Mouse (Mus musculus) thymus, postnatal 10 days (tissue): ENCODE data around the gene Emp1.

Experiments
- DNase-seq, 2 experiments: peaks; one replicate each; pipeline ENCODE4 v3.0.0; 2021; ENCODE audit warnings: low spot score in 2 of 2

The Emp1 gene

DNA sequence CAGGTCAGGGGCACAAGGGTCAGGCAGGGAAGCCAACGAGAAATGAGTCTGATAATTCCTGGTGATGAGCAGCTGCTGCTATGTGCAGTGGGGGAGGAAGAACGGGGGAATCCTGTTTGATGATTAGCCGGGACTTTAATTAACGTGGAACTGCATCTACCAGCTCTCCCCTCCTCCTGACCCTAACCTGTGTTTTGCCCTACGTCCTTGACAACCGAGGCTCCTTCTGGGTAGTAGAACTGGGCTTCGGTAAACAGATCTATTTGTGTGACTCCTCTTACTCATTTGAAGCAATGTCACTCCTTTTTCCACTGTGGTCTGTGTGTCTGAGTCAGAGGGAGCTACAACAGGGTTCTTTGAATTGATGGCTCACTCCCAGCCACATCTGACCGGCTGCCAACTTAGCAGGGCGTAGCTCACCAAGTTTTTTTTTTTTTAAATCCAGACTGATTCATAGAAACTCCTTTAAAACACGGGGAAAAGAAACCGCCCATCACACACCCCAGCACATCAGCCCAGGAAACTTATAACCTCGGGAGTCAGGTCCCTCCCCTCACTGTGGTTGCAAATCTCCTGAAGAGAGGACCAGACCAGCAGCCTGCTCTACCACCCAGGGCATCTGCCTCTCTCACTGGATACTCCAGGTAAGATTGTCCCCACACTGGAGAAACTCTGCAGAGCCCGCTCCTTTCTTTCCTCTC lies at the start of gene Emp1:
Gene Emp1, plus strand, starts transcription at position 87 of the 701 bp plus-strand sequence.
- no peak for DNase-seq

DNA sequence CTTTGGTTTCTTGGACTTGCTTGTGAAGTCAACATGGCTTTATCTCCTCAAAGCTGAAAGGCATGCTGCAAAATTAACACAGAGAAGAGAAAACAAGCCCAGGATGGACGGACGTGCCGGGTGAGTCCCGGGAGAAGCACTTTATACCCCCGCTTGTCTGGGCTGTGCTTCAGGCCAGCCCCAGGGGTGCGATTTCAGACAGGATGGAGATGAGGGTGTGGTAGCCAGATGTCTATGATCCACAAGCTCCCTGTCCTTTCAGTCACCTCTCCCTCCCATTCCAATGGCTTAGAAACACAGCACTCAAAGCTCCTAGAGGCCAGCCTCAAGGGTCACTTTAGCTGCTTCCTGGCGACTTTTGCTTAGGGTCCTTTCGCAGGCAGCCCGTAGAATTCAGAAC lies 48.4 kb upstream of the Emp1 start:
- DNase-seq: no peak

DNA sequence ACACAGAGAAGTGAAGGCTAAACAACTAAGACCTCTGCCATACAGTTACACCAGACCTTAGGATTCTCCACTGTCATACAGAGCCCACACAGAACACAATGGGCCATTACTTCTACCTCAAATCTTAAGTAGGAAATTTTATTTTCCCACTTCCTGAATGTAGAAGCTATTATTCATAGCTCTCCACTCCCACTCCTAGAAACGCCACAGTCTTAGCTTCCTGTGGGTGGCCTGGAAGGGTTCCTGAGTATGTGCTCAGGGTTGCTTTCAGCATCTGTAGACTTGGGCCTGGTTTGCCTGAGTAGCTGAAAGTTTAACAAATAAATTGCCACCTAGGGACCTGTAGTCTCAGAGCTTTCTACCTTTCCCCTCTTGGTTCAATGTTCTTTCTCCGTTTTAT lies 46.2 kb upstream of the Emp1 start:
- no peak for DNase-seq

DNA sequence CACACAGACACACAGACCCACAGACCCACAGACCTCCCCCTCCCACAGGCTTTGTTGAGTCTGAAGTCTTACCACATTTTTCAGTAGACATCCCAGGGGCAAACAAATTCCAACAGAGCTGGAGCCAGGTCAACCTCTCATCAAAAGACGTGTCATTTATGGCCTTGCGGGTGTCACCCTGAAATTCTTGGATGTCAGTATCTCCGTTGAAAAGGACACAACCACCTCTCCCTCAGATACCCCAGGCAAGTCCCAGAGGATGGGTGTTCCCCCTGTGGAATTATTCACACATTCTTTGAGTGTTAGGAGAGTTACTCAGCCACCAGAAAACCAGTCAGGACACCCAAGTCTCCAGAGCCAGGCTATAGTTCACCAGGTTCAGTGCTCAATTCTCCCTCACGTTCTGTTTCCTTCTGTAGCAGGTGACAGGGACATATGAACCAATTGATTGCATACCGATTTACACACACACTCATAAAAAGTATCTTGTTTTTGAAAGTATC lies 42.9 kb upstream of the Emp1 start:
- DNase-seq: no peak

DNA sequence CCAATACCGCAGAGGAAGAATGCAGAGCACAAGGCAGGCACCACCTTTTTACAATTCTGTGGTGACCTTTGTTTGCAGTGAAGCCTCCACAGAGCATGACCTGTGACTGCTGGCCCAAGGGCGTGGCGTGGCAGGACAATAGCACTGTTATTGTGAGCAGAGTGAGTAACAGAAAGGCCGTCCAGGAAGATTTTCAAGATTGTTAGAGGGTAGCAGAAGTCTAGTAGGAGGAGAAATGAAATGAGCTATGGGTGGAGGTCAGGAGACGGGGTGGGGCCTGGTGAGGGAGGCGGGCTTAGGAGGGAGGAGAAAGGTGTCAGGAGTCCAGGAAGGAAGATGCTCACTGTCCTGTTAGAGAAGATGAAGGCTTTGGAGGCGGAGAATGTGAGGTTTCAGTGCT lies 39.6 kb upstream of the Emp1 start:
- DNase-seq: peak; percentile 4 to 9

DNA sequence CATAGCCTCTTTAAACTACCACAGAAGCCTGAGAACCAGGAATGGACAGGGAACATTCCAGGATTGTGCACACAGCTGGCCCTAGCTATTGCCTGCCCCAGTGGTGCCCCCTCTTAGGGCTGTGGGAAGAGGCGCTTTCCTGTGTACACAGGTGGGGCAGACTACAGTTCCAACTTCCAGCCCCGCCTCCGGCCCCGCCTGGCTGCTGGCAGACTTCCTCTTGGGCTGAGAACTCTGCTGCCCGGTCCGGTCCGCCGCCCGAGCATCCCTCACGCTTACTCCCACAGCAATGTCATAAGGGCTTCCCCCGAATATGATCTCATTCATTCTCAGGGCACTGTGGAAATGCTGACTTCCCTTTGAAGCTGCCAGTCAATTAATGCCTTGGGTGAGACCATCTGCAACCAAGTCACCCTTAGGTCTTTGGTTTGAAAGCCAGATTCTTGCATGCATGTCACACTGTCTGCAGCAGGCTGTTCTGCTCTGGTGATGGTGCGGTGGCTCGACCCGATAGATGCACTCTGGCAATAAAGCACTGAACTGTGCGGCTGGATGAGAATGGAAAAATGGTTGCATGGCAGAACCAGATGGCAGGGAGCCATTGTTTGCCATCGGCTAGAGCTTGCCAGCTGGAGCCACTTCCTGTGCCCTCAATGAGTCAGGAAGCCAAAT lies 38.9 kb upstream of the Emp1 start:
- peak; percentile 58 to 69 for DNase-seq

DNA sequence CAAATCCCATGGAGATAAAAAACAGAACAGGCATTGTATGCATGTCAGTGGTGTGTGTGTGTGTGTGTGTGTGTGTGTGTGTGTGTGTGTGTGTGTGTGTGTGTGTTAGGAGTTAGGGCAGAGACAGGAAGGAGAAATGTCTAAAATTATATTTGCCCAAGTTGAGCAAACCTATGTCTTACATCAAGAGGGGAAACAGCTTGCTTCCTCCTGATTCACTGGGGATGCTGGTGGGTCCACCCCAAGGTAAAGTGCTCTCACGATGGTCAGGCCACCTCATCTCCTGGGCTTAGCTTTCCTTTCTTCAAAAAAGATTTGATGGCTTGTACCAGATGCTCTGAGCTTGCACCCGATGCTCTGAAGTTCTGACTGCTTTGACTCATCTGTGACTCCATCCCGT lies 38.2 kb upstream of the Emp1 start:
- peak in 1 of 2 experiments; percentile 12 for DNase-seq

DNA sequence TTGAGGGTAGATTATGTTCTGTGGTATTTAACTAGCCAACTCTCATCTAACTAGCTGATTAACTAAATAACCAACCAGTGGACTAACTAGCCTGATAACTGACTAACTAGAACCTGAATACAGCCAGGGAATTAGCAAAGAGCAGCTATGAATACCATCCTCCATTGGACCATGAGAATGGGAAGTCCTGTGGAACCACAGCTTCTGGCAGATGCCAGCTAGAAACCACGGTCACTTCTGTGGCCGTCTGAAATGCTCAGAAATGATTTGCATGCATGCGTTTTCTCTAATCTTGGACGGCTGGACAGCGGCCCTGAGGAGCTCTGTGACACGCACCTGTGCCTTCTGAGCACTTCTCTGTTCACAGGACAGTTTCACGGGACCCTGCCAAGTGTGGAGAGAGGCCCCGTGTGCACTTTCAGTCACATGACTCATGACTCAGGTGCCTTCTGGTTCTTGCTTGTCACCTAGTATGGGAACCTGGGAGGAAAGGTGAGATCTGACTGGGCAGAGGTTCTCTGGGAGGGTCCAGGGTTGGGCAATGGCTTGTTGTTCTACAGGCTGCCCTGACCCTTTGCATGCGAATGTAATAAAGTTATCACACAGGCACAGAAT lies 37.6 kb upstream of the Emp1 start:
- DNase-seq: peak; percentile 4 to 9

DNA sequence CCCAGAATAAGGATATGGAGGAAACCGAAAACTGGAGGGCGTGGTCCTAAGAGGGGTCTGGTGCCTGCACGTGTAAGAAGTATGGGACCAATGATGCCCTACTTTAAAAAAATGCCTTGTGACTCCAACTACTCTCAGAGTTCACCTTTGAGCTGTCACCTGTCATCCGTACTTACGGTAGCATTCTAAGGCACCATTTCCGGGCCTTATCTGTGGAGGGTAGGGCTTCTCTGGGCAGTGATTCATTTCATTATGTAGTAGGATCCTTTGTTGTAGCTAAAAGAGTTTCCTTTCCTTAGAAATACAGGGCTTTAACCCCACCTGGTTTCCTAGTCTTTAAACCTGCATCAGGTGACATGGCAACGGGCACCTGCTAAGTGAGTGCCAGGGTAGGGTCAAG lies 35.5 kb upstream of the Emp1 start:
- no peak for DNase-seq

DNA sequence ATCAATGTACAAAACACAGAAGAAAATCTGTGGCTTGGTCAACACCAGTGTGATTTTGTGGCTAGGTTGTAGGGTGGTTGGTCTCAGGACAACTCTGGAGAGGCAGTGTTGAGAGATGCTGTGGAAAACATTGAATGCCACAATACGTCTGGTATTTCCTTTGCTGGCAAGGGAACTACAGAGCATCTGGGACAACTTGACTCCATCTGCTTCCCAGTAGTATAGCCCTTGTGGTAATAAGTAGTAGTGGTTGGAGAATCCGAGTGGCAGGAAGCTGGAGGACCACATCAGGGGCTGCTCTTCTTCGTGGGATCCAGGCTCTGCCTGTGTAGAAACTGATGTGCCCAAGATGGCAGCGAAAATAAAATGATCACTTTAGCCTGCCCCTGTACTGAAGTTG lies 30.4 kb upstream of the Emp1 start:
- no peak for DNase-seq

DNA sequence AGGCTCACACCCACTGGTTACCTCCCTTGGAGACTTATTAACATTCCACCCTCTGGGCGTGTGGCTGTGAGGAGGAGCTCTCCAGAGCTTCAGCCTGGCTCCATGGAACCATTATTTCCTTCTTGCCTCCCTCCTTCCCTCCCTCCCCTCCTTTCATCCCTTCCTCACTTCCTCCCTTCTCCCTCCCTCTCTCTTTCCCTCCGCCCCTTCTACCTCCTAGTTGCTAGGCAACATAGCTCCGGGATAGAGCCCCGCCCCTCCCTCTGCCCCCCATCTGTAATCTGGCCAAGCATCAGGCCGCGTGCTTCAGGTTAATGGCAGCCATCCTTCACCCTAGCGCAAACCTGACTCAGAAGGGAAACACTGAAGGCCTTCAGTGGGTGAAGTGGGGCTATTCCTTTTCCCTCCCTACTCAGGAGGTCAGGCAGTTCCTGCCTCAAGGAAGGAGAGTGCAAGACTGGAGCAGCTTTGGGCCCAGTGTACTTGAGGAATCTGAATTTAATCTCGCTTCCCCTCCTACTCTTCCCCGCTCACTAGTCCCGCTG lies 29.5 kb upstream of the Emp1 start:
- no peak for DNase-seq

DNA sequence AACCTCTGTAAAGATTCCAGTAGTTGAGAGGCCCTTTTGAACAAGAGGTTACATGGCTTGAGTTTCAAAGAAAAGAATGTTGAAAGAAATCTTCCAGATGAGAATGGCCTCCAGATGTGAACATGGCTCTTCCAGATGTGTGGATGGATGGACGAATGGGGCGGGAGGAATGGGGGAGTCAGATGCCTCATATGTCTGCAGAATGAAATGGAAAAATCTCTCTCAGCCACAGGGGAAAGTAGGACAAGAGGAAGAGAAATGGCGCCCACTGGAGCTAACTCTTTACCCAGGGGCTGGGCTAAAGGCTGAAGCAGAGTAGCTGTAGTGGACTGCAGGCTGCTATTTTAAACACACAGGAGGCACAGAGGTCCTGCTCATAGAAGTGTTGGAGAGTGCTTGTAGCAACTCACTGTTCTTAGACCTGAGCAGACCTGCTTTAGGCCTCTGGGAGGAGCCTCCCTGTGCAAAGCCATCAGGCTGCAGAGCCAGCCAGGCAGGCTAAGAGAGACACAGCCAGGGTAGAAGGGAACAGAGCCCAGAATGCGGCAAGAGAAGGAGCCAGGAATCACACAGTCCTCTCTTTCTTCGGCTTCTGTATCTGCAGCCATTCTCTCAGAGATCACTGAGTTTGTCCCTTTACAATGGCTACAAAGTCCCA lies 28.2 kb upstream of the Emp1 start:
- no peak for DNase-seq

DNA sequence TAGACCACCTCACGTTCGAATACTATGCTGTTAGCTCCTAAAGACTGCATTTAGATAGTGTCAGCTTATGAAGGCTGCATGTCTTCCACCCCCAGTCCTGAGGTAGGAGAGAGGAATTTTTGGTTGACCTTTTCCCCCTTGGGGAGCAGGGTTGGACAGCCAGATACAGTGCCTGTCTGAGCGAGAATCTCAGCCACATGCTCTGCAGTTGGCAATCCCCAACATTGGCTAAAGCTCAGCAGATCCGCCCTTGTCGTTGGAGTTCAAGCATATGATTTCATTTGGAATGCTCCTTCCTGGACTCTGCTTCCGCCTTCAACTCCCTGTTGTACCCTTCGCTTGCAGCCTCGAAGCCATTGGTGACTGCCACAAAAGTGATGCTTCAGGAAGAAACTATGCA lies 26.0 kb upstream of the Emp1 start:
- DNase-seq: no peak

DNA sequence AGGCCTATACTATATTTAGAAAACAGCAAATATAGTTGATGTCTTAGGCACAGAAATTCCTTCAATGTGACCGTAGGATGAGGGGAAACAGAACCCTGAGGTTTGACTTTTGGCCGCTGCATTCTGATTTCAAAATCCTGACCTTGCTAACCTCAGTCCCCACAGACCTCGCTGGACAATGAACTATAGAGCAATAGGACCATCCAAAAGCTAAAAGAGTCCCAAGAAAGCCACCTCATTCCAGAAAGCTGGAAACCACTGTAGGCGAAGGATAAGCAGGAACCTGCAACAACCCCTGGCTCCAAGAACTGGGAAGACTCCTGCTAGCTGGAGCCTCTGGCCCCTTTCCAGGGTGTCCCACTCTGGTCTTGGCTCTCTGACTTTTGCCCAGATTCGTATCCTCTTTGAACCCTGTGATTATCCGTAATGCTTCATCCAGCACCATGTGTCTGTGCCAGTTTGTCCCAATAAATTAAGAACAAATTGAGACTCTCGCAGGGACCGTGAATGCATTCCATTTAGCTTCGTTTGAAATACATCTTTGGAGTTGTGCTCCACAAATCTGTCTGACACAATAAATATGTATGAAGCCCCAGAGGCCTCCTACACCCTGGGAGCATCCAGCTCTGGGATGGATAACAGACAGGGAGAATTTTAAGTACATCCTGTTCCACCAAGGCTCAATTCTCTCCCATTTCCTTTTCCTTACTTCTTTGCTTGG lies 21.8 kb upstream of the Emp1 start:
- DNase-seq: no peak

DNA sequence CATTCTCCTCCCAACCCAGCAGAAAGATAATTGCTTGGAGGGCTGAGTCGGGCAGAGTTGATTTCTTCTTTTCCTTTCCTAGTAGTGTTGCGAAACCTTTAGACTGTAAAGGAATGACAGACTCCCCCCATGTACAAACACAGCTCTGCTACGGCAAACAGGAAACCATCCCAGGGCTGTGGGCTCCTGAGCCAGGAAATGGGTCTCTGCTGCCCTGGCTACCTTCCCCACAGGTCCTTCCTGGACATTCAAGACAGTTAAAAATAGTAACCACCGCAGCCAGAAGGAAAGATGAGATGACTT lies 21.3 kb upstream of the Emp1 start:
- DNase-seq: no peak

DNA sequence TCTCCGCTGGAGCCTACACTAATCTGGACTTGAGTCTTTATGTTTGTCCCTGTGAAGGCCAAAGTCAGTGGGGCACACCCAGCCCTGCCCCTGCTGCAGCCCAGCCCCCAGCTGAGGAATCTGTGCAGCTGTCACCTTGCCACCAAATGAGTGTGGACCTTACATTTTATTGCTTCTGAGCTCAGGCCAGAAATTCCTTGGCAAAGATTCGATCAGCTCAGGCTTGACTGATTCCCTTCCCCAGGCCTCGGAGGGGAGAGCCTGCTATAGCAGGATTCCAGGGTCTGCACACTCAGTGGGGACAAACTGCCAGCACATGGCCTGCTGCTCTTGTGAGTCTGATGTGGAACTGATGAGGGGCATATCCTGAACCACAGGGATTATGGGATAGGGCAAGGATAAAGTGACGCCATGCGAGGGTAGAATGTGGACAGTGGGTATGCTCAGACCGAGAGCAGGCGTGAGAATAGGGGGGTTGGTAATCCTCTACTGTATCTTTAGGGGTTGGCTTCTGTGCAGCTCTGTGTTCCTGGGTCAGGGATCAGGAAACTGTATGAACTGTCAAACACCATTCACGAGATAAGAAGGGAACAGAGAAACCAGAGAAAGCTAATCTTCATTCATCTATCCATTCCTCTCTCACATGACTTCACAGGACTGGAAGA lies 10.6 kb upstream of the Emp1 start:
- DNase-seq: no peak

DNA sequence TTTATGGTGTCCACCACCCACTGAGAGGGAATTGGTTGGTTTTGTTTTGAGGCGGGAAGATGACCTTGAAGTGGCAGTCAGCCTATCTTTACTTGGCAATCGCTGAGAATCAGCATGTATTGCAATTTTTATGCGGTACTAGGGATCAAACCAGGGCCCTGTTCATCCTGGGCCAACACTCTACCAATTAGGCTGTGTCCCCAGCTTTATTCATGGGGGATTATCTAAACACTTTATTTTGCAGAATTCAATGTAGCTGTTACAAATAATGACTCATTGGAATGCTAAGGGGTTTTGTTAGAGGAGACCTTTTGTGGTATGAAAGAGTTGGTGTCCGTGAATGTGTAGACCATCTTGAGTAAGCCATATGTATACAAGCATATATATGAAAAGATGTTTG lies 9.8 kb upstream of the Emp1 start:
- DNase-seq: no peak

DNA sequence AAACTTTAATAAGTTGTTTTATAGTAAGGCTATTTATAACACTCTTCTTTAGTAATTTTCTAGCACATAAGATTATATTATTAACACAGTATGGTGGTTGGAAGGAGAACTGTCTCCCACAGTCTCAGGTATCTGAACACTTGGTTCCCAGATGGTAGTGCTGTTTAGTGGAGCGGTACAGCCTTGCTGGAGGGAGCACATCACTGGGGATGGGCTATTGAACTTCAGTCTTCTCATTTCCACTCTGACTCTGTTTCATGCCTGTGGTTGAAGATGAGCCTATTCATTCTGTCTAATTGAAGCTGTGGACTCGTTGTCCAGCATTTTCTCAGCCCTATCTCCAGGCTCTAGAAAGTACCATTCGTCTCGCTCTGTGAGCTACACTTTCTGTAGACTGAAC lies 7.4 kb upstream of the Emp1 start:
- no peak for DNase-seq

DNA sequence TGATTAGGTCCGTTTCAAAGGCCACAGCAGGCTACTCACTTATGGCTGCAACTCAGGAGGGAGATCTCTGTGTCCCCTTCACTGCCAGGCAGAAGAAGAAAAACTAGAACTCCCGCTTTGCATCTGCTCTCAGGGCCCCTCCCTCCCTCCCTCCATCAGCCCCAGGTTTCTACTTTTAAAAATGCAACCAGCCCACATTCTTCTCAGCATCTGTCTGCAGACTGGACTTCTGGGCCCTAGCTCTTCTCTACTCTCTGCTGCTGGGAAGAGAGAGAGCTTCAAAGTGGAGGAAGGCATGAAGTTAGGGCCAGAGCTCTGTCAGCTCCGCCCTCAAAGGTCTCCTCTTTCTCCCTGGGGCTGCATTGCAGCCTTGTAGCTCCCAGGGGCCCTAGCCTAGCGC lies 2.0 kb upstream of the Emp1 start:
- no peak for DNase-seq

DNA sequence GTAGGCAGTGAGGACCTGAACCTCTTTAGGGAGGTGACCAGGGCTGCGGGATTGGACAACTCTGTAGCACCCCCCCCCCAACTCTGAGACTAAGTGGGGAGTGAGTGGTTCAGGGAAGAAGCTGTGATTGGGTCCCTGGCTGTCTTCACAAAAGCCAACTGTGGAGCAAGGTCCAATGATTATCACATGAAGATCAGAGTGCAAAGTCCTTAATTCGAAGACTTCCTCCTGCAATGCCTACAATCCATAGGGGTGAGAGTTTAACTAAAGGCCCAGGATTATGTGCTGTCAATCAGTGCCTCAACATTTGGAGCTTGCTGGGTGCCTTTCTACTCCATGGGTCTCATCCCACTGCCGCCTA lies 267 bp upstream of the Emp1 start:
- DNase-seq: no peak

DNA sequence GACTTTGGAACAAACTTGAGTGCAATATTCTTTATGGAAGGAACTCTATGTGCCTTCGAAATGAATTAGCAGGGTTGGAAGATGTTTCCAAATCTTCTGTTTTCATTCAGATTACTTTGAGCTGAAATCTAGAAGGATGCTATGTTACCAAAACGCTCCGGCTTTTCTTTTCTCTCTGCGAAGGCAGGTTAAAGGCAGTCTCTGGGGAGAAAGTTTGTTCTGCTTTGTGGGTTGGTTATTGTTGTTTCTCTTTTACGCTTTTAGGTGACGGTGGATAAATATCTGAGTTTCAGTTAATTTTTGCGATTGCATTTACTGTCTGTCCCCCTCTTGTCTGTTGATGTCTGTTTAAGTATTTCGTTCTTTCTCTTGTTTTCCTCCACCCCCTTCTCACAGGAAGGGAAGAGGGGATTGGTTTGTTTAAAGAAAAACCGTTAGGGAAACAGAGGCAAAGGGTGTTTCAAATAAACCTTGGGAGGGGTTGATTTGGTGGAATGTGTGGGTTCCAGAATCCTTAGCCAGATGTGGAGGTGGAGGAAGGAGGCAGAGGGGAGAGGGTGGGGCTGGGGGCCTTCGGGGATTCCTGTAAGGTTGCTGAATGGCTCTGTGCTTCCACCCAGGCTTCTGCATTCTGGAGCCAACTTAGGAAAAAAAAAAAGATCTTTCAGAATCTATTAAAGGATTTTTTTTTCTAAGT lies 1.1 kb downstream of the Emp1 start:
- DNase-seq: no peak
